ENCODE assay signal across 8 mouse cellular contexts in genomic region chr10:80259463-80259805, GRCm38 (mm10). TPM values are rescaled to one million over a fixed set of nuclear protein-coding genes. Genes with fewer than 3 reads are reported as not detected.
DNase-seq lines count a peak whose midpoint lies in the region; ATAC-seq and TF ChIP-seq lines count a peak whose summit lies in the region.

No protein-coding gene starts in this region.

- H3K4me2 ChIP-seq in hindbrain, embryonic 11.5 days (replicated peaks; ENCODE audit: low read depth, low read length) = peak overlapping the region; percentile 93
- H3K4me2 ChIP-seq in lung, postnatal 0 days (replicated peaks; ENCODE audit: low read depth, low read length) = no peak overlapping the region

- H3K4me3 ChIP-seq in gastrocnemius, adult 2 months = peak overlapping the region; percentile 87
- H3K4me3 ChIP-seq in hindbrain, embryonic 11.5 days (ENCODE audit: low read depth, low read length) = peak overlapping the region; percentile 44; the same call in 1 of the 2 replicates
- H3K4me3 ChIP-seq in midbrain, embryonic 10.5 days = peak overlapping the region; percentile 63
- H3K4me3 ChIP-seq in lung, postnatal 0 days (ENCODE audit: low read depth, low read length) = no peak overlapping the region
- no peak overlapping the region for H3K4me3 ChIP-seq in thymus, adult 2 months (ENCODE audit: control insufficient read depth, insufficient read depth, low read length)

- no peak for ATAC-seq in hindbrain, embryonic 11.5 days (ENCODE audit: low FRiP score)
- no peak for ATAC-seq in lung, postnatal 0 days

- peaks cover 11% of the 10 kb centered on the region for H3K4me1 ChIP-seq in hindbrain, embryonic 11.5 days (replicated peaks; ENCODE audit: control insufficient read depth, insufficient read depth, low read length)
- peaks cover 60% of the 10 kb centered on the region for H3K4me1 ChIP-seq in midbrain, embryonic 10.5 days
- peaks cover 10% of the 10 kb centered on the region; the same call in 1 of the 2 replicates for H3K4me1 ChIP-seq in lung, postnatal 0 days (ENCODE audit: insufficient read depth, low read depth, low read length)
- H3K4me1 ChIP-seq in thymus, adult 2 months (replicated peaks; ENCODE audit: control insufficient read depth, insufficient read depth, low read length) = peaks cover 27% of the 10 kb centered on the region

- no peak for DNase-seq in gastrocnemius, adult 2 months
- no peak for DNase-seq in gastrocnemius, adult 8-10 months (ENCODE audit: low spot score in 2 of 2)
- peak; percentile 46 for DNase-seq in adrenal gland, postnatal 36 days
- no peak for DNase-seq in hindbrain, embryonic 11.5 days (ENCODE audit: low spot score)
- no peak for DNase-seq in midbrain, embryonic 10.5 days (ENCODE audit: low spot score)
- no peak for DNase-seq in right cerebral cortex, postnatal 4 days
- no peak for DNase-seq in lung, postnatal 0 days (ENCODE audit: low spot score)
- DNase-seq in thymus, adult 2 months = no peak

- no peak for TF ChIP-seq CTCF in gastrocnemius, adult 2 months (IDR thresholded peaks at IDR 0.05)
- TF ChIP-seq CTCF in lung, postnatal 0 days (IDR thresholded peaks at IDR 0.05) = no peak
- TF ChIP-seq CTCF in thymus, adult 2 months (IDR thresholded peaks at IDR 0.05; ENCODE audit: borderline replicate concordance, control insufficient read depth, extremely low read depth, insufficient read depth, low read length, poor library complexity) = no peak

- H3K9me3 ChIP-seq in hindbrain, embryonic 11.5 days (ENCODE audit: control insufficient read depth, low read length) = no peaks in the 10 kb centered on the region
- H3K9me3 ChIP-seq in midbrain, embryonic 10.5 days (replicated peaks) = no peaks in the 10 kb centered on the region
- H3K9me3 ChIP-seq in lung, postnatal 0 days (ENCODE audit: low read length) = no peaks in the 10 kb centered on the region

- intact Hi-C loops in gastrocnemius, adult 2 months (cut with DNase I) = no loop called here

- no peak for TF ChIP-seq POLR2A in thymus, adult 2 months (IDR thresholded peaks at IDR 0.05; ENCODE audit: control insufficient read depth, extremely low read depth, insufficient read depth, low read length, poor library complexity)

- no peaks in the 10 kb centered on the region for H3K27me3 ChIP-seq in hindbrain, embryonic 11.5 days (ENCODE audit: control insufficient read depth, insufficient read depth, low read length)
- no peaks in the 10 kb centered on the region for H3K27me3 ChIP-seq in midbrain, embryonic 10.5 days (ENCODE audit: low read depth, poor library complexity, severe bottlenecking)
- no peaks in the 10 kb centered on the region for H3K27me3 ChIP-seq in lung, postnatal 0 days (replicated peaks; ENCODE audit: insufficient read depth, low read length)
- H3K27me3 ChIP-seq in thymus, adult 2 months (ENCODE audit: control insufficient read depth, insufficient read depth, low read length) = no peaks in the 10 kb centered on the region

- H3K36me3 ChIP-seq in hindbrain, embryonic 11.5 days (ENCODE audit: control insufficient read depth, insufficient read depth, low read length) = peaks cover 8% of the 10 kb centered on the region; the same call in 1 of the 2 replicates
- peaks cover 51% of the 10 kb centered on the region for H3K36me3 ChIP-seq in midbrain, embryonic 10.5 days
- peaks cover 22% of the 10 kb centered on the region; the same call in 1 of the 2 replicates for H3K36me3 ChIP-seq in lung, postnatal 0 days (ENCODE audit: insufficient read depth, low read length)
- peaks cover 26% of the 10 kb centered on the region for H3K36me3 ChIP-seq in thymus, adult 2 months (ENCODE audit: control insufficient read depth, insufficient read depth, low read length)

- WGBS in hindbrain, embryonic 11.5 days = 72% methylated on average over 6 of the region's 6 CpGs
- 80% methylated on average over 6 of the region's 6 CpGs for WGBS in midbrain, embryonic 10.5 days
- 78% methylated on average over 6 of the region's 6 CpGs for WGBS in lung, postnatal 0 days
- WGBS in thymus, adult 2 months = 98% methylated on average over 6 of the region's 6 CpGs

- H3K27ac ChIP-seq in gastrocnemius, adult 2 months = peak overlapping the region; percentile 97
- peak overlapping the region; percentile 90; the same call in 1 of the 2 replicates for H3K27ac ChIP-seq in hindbrain, embryonic 11.5 days (ENCODE audit: low read depth, low read length)
- peak overlapping the region; percentile 91 for H3K27ac ChIP-seq in midbrain, embryonic 10.5 days (replicated peaks)
- no peak overlapping the region for H3K27ac ChIP-seq in lung, postnatal 0 days (ENCODE audit: low read length)
- no peak overlapping the region for H3K27ac ChIP-seq in thymus, adult 2 months (ENCODE audit: control insufficient read depth, insufficient read depth, low read length)

- H3K9ac ChIP-seq in hindbrain, embryonic 11.5 days (ENCODE audit: low read depth, low read length) = peak overlapping the region; percentile 68
- no peak overlapping the region for H3K9ac ChIP-seq in lung, postnatal 0 days (replicated peaks; ENCODE audit: low read depth)

- no peak for TF ChIP-seq EP300 in lung, postnatal 0 days (IDR thresholded peaks at IDR 0.05)

RNA-seq across cellular contexts. Expression of gene Gamt, which starts 1.4 kb away (rescaled TPM):
- total RNA-seq in gastrocnemius, adult 2 months (2021) = 10 to 100 TPM; 14.0 to 28.5 TPM
- 10 to 100 TPM; 19.5 to 33.6 (median 33.4) TPM for total RNA-seq in gastrocnemius, adult 8-10 months (2022)
- total RNA-seq in adrenal gland, postnatal 36 days (2021) = 100 to 1,000 TPM; 195 to 311 TPM
- 30.3 and 30.4 TPM in 2 replicates for polyA plus RNA-seq in hindbrain, embryonic 11.5 days (2014; fragmentation: Nextera tagmentation; extraction: Ambion mirVana)
- polyA plus RNA-seq in midbrain, embryonic 10.5 days (2016; fragmentation: Nextera tagmentation; extraction: Ambion mirVana) = 32.5 and 35.5 TPM in 2 replicates
- 23.5 and 25.4 TPM in 2 replicates for polyA plus RNA-seq in lung, postnatal 0 days (2015; fragmentation: Nextera tagmentation; extraction: Ambion mirVana)
- polyA plus RNA-seq in thymus, adult 2 months (2012; rRNA removed) = 6.0 and 6.4 TPM in 2 replicates

RNA-seq across cellular contexts. Expression of gene Dazap1, which starts 1.9 kb away (rescaled TPM):
- total RNA-seq in gastrocnemius, adult 2 months (2021) = 10 to 100 TPM; 34.2 to 38.4 TPM
- total RNA-seq in gastrocnemius, adult 8-10 months (2022) = 10 to 100 TPM; 31.8 to 38.5 (median 34.6) TPM
- total RNA-seq in adrenal gland, postnatal 36 days (2021) = 10 to 100 TPM; 82.1 to 90.4 TPM
- polyA plus RNA-seq in hindbrain, embryonic 11.5 days (2014; fragmentation: Nextera tagmentation; extraction: Ambion mirVana) = 46.8 and 47.3 TPM in 2 replicates
- 43.7 and 50.6 TPM in 2 replicates for polyA plus RNA-seq in midbrain, embryonic 10.5 days (2016; fragmentation: Nextera tagmentation; extraction: Ambion mirVana)
- 37.8 and 38.1 TPM in 2 replicates for polyA plus RNA-seq in lung, postnatal 0 days (2015; fragmentation: Nextera tagmentation; extraction: Ambion mirVana)
- 134 and 166 TPM in 2 replicates for polyA plus RNA-seq in thymus, adult 2 months (2012; rRNA removed)

RNA-seq across cellular contexts. Expression of gene Ndufs7, which starts 10.5 kb away (rescaled TPM):
- 100 to 1,000 TPM; 496 to 663 TPM for total RNA-seq in gastrocnemius, adult 2 months (2021)
- 100 to 1,000 TPM; 576 to 623 (median 605) TPM for total RNA-seq in gastrocnemius, adult 8-10 months (2022)
- 100 to 1,000 TPM; 266 to 279 TPM for total RNA-seq in adrenal gland, postnatal 36 days (2021)
- 242 and 245 TPM in 2 replicates for polyA plus RNA-seq in hindbrain, embryonic 11.5 days (2014; fragmentation: Nextera tagmentation; extraction: Ambion mirVana)
- polyA plus RNA-seq in midbrain, embryonic 10.5 days (2016; fragmentation: Nextera tagmentation; extraction: Ambion mirVana) = 288 and 314 TPM in 2 replicates
- polyA plus RNA-seq in lung, postnatal 0 days (2015; fragmentation: Nextera tagmentation; extraction: Ambion mirVana) = 295 and 327 TPM in 2 replicates
- 531 and 647 TPM in 2 replicates for polyA plus RNA-seq in thymus, adult 2 months (2012; rRNA removed)

RNA-seq across cellular contexts. Expression of gene Rps15, which starts 32.8 kb away (rescaled TPM):
- total RNA-seq in gastrocnemius, adult 2 months (2021) = 100 to 1,000 TPM; 634 to 773 TPM
- 100 to 1,000 TPM; 626 to 776 (median 688) TPM for total RNA-seq in gastrocnemius, adult 8-10 months (2022)
- 1,000 to 10,000 TPM; 1,173 to 1,236 TPM for total RNA-seq in adrenal gland, postnatal 36 days (2021)
- 798 TPM in 2 replicates for polyA plus RNA-seq in hindbrain, embryonic 11.5 days (2014; fragmentation: Nextera tagmentation; extraction: Ambion mirVana)
- polyA plus RNA-seq in midbrain, embryonic 10.5 days (2016; fragmentation: Nextera tagmentation; extraction: Ambion mirVana) = 889 and 1,053 TPM in 2 replicates
- 651 and 741 TPM in 2 replicates for polyA plus RNA-seq in lung, postnatal 0 days (2015; fragmentation: Nextera tagmentation; extraction: Ambion mirVana)
- polyA plus RNA-seq in thymus, adult 2 months (2012; rRNA removed) = 2,172 and 2,371 TPM in 2 replicates

RNA-seq across cellular contexts. Expression of gene Mum1, which starts 33.2 kb away (rescaled TPM):
- total RNA-seq in gastrocnemius, adult 2 months (2021) = 10 to 100 TPM; 12.2 to 19.2 TPM
- total RNA-seq in gastrocnemius, adult 8-10 months (2022) = 10 to 100 TPM; 12.7 to 16.9 (median 15.2) TPM
- 10 to 100 TPM; 20.4 to 21.2 TPM for total RNA-seq in adrenal gland, postnatal 36 days (2021)
- 49.4 and 57.3 TPM in 2 replicates for polyA plus RNA-seq in hindbrain, embryonic 11.5 days (2014; fragmentation: Nextera tagmentation; extraction: Ambion mirVana)
- polyA plus RNA-seq in midbrain, embryonic 10.5 days (2016; fragmentation: Nextera tagmentation; extraction: Ambion mirVana) = 154 and 166 TPM in 2 replicates
- polyA plus RNA-seq in lung, postnatal 0 days (2015; fragmentation: Nextera tagmentation; extraction: Ambion mirVana) = 34.0 and 36.9 TPM in 2 replicates
- 111 and 113 TPM in 2 replicates for polyA plus RNA-seq in thymus, adult 2 months (2012; rRNA removed)

Comparison
In these comparisons a context has a peak if more than half of its experiments do, and no peak if none do; other contexts are left out.
1. DNase-seq: peak in adrenal gland, postnatal 36 days (2 of 2); none in gastrocnemius, adult 2 months (single experiment), gastrocnemius, adult 8-10 months (0 of 2), hindbrain, embryonic 11.5 days (single experiment), midbrain, embryonic 10.5 days (single experiment), right cerebral cortex, postnatal 4 days (single experiment), lung, postnatal 0 days (single experiment) and thymus, adult 2 months (single experiment).
2. H3K27ac ChIP-seq: peak in gastrocnemius, adult 2 months (single experiment), hindbrain, embryonic 11.5 days (single experiment) and midbrain, embryonic 10.5 days (single experiment); none in lung, postnatal 0 days (single experiment) and thymus, adult 2 months (single experiment).
3. H3K4me3 ChIP-seq: peak in gastrocnemius, adult 2 months (single experiment), hindbrain, embryonic 11.5 days (single experiment) and midbrain, embryonic 10.5 days (single experiment); none in lung, postnatal 0 days (single experiment) and thymus, adult 2 months (single experiment).